15 mouse cellular contexts compared by ENCODE assay signal in the genomic region with DNA sequence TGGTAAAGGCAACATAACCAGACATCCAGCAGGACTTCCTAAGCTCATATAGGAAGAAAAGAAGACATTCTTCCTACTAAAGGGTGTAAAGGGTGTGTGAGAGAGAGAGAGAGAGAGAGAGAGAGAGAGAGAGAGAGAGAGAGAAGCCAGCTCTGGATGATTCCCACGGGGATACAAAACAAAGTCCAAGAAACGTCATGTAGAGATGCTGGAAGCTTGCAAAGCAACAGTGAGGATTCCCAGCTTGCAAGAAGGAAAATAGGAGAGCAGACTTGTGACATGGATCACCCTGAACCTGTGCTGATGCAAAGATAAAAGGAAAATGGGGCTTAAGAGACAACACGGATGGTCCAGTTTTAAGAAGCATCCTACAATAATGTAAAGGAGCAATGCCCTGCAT.
DNase-seq lines count a peak whose midpoint lies in the region; ATAC-seq and TF ChIP-seq lines count a peak whose summit lies in the region.
"Had no signal": no experiment of that assay in that cellular context is flagged by ENCODE, and none has a peak within 500 bp of the region (broad histone marks: within the 10 kb centered on the region; RNA-seq: fewer than 3 reads in every experiment).

No protein-coding gene starts in this region.

- no peaks in the 10 kb centered on the region for H3K36me3 ChIP-seq in hindbrain, embryonic 13.5 days
- H3K36me3 ChIP-seq in hindbrain, embryonic 12.5 days, result no peaks in the 10 kb centered on the region
- no peaks in the 10 kb centered on the region for H3K36me3 ChIP-seq in intestine, embryonic 16.5 days (ENCODE audit: control insufficient read depth, insufficient read depth, low read length)
- H3K36me3 ChIP-seq: embryonic facial prominence, embryonic 10.5 days; hindbrain, embryonic 15.5 days had no signal

- H3K27me3 ChIP-seq in hindbrain, embryonic 13.5 days, result no peaks in the 10 kb centered on the region
- H3K27me3 ChIP-seq in hindbrain, embryonic 12.5 days, result no peaks in the 10 kb centered on the region
- no peaks in the 10 kb centered on the region for H3K27me3 ChIP-seq in intestine, embryonic 16.5 days (replicated peaks; ENCODE audit: control insufficient read depth, insufficient read depth, low read length)
- H3K27me3 ChIP-seq: hindbrain, embryonic 15.5 days had no signal

- 0 out of 2 replicates have a peak overlapping the region, but pooled peaks have one; percentile 23 for H3K27ac ChIP-seq in hindbrain, embryonic 13.5 days
- no peak overlapping the region for H3K27ac ChIP-seq in hindbrain, embryonic 12.5 days
- H3K27ac ChIP-seq in intestine, embryonic 16.5 days (ENCODE audit: low read length), result no peak overlapping the region
- H3K27ac ChIP-seq: embryonic facial prominence, embryonic 10.5 days; hindbrain, embryonic 15.5 days; layer of hippocampus, adult 2 months; macrophage had no signal

- H3K4me1 ChIP-seq in hindbrain, embryonic 13.5 days (replicated peaks), result peaks cover 8% of the 10 kb centered on the region
- 0 out of 2 replicates have a peak, but pooled peaks cover 2% of the 10 kb centered on the region for H3K4me1 ChIP-seq in hindbrain, embryonic 12.5 days
- peaks cover 7% of the 10 kb centered on the region; the same call in 1 of the 2 replicates for H3K4me1 ChIP-seq in intestine, embryonic 16.5 days (ENCODE audit: control insufficient read depth, insufficient read depth, low read length)
- H3K4me1 ChIP-seq: embryonic facial prominence, embryonic 10.5 days had no signal

- no peak for TF ChIP-seq CTCF in brain, embryonic 14.5 days (IDR thresholded peaks at IDR 0.05; ENCODE audit: borderline replicate concordance, extremely low read depth, insufficient read depth, insufficient read length)

- no peak overlapping the region for H3K4me2 ChIP-seq in hindbrain, embryonic 13.5 days
- H3K4me2 ChIP-seq in hindbrain, embryonic 12.5 days (replicated peaks), result no peak overlapping the region
- H3K4me2 ChIP-seq in intestine, embryonic 16.5 days (ENCODE audit: low read depth, low read length), result no peak overlapping the region
- H3K4me2 ChIP-seq: hindbrain, embryonic 15.5 days had no signal

- H3K9ac ChIP-seq in hindbrain, embryonic 13.5 days, result no peak overlapping the region
- H3K9ac ChIP-seq in hindbrain, embryonic 12.5 days, result no peak overlapping the region
- no peak overlapping the region for H3K9ac ChIP-seq in intestine, embryonic 16.5 days (ENCODE audit: low read depth, low read length)
- H3K9ac ChIP-seq: forebrain, postnatal 0 days; hindbrain, embryonic 15.5 days had no signal

- no peak for TF ChIP-seq POLR2A in brain, embryonic 14.5 days (IDR thresholded peaks at IDR 0.05; ENCODE audit: borderline replicate concordance, extremely low read depth, insufficient read depth, insufficient read length, poor library complexity, severe bottlenecking)

- no peak for ATAC-seq in hindbrain, embryonic 13.5 days (ENCODE audit: low FRiP score)
- ATAC-seq in hindbrain, embryonic 12.5 days (ENCODE audit: low FRiP score), result no peak
- ATAC-seq in intestine, embryonic 16.5 days, result 0 out of 2 replicates have a peak, but pooled peaks have one; percentile 42
- ATAC-seq: forebrain, postnatal 0 days had no signal

- H3K9me3 ChIP-seq in hindbrain, embryonic 13.5 days, result no peaks in the 10 kb centered on the region
- no peaks in the 10 kb centered on the region for H3K9me3 ChIP-seq in hindbrain, embryonic 12.5 days (replicated peaks)
- H3K9me3 ChIP-seq in intestine, embryonic 16.5 days (ENCODE audit: control insufficient read depth, low read length), result no peaks in the 10 kb centered on the region
- H3K9me3 ChIP-seq: embryonic facial prominence, embryonic 10.5 days; hindbrain, embryonic 15.5 days had no signal

- peak; percentile 15 for DNase-seq in gastrocnemius, adult 18-20 months (ENCODE audit: low spot score)
- no peak for DNase-seq in gastrocnemius, adult 8-10 months (ENCODE audit: low spot score in 2 of 2)
- peak; percentile 6 for DNase-seq in brain, embryonic 14.5 days (ENCODE audit: low read depth)
- no peak for DNase-seq in lung, postnatal 10 days
- DNase-seq: cerebellum, adult 9-10 months; forebrain, postnatal 0 days; layer of hippocampus, postnatal 36 days; thymus, postnatal 14 days had no signal

- 53% methylated on average over 3 of the region's 3 CpGs for WGBS in hindbrain, embryonic 13.5 days
- WGBS in hindbrain, embryonic 12.5 days, result 45% methylated on average over 3 of the region's 3 CpGs
- WGBS in intestine, embryonic 16.5 days, result 44% methylated on average over 3 of the region's 3 CpGs

- H3K4me3 ChIP-seq in hindbrain, embryonic 13.5 days, result no peak overlapping the region
- H3K4me3 ChIP-seq in hindbrain, embryonic 12.5 days, result no peak overlapping the region
- H3K4me3 ChIP-seq in intestine, embryonic 16.5 days (ENCODE audit: low read length), result no peak overlapping the region
- H3K4me3 ChIP-seq: embryonic facial prominence, embryonic 10.5 days; hindbrain, embryonic 15.5 days; layer of hippocampus, adult 2 months had no signal

Comparison
In these comparisons a context has a peak if more than half of its experiments do, and no peak if none do; other contexts are left out.
1. DNase-seq: peak in gastrocnemius, adult 18-20 months (single experiment) and brain, embryonic 14.5 days (single experiment); none in gastrocnemius, adult 8-10 months (0 of 2) and lung, postnatal 10 days (single experiment).